Mouse (Mus musculus) limb, embryonic 10.5 days (tissue): ENCODE results near the gene Psg18. TPM values are rescaled to one million over a fixed set of nuclear protein-coding genes. Genes with fewer than 3 reads are reported as not detected.
"Not testable (repeated sequence)": the region's sequence is repeated elsewhere in the genome, so short reads cannot be mapped to it uniquely, and the experiment has no call there.

ENCODE experiments used
- DNase-seq: peaks from one replicate; pipeline ENCODE4 v3.0.0-alpha.2; 2017; ENCODE audit warnings: low spot score
- H3K27ac ChIP-seq: fragments of 300-500 bp; sonication (generic); 2 replicates; pipeline ENCODE4 v1.5.1; 2016; ENCODE audit warnings: mild to moderate bottlenecking
- H3K27me3 ChIP-seq: fragments of 300-500 bp; sonication (generic); 2 replicates; pipeline ENCODE4 v1.6.1; 2016; ENCODE audit warnings: low read depth, mild to moderate bottlenecking; ENCODE audit not compliant: poor library complexity, severe bottlenecking
- H3K36me3 ChIP-seq: fragments of 300-500 bp; sonication (generic); 2 replicates; pipeline ENCODE4 v1.6.1; 2016; ENCODE audit warnings: mild to moderate bottlenecking, moderate library complexity
- H3K4me1 ChIP-seq: fragments of 300-500 bp; sonication (generic); 2 replicates; pipeline ENCODE4 v1.6.1; 2016
- H3K4me3 ChIP-seq: fragments of 300-500 bp; sonication (generic); 2 replicates; pipeline ENCODE4 v1.5.1; 2016; ENCODE audit warnings: mild to moderate bottlenecking, moderate library complexity
- H3K9me3 ChIP-seq: fragments of 300-500 bp; sonication (generic); replicated peaks from 2 replicates; pipeline ENCODE4 v1.6.1; 2016; ENCODE audit warnings: mild to moderate bottlenecking
- WGBS: fragments of 180-500 bp; shearing (Covaris S2); methylation state at CpG from one replicate; pipeline ENCODE4 v1.1.7; 2016; 5-methylcytosine and 5-hydroxymethylcytosine counted together
- polyA plus RNA-seq: library from polyadenylated mRNA; unstranded; fragments of >200 nt; fragmentation: Nextera tagmentation; extraction: Ambion mirVana; gene quantifications from 2 replicates; pipeline ENCODE4 v1.2.1, GENCODE M21; 2016

The Psg18 gene
- not detected in 2 replicates for polyA plus RNA-seq

DNA sequence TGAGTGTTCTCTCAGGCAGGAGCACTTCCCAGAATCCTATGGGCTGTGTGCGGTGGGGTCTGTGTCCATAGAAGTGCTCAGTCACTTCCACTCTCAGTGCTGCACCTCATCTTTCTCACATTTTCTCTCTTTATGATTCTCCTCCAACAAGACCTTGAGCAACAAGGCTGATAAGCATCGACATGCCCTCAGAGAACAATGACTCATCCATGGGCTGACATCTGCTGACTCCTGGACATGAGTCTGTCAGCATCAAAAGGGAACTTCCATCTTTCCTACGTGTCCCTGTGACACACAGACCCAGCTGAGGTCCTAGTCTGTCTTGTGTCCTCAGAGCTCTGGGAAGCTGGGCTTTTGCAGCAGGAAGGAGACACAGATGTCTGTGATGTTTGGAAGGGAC lies at the start of gene Psg18:
Psg18 (minus strand) TSS at position 101 of the 400 bp plus-strand sequence.
- 75% methylated on average over 3 of the region's 3 CpGs for WGBS
- not testable (repeated sequence) for H3K27me3 ChIP-seq, H3K4me1 ChIP-seq, H3K27ac ChIP-seq, H3K9me3 ChIP-seq, DNase-seq, H3K36me3 ChIP-seq, H3K4me3 ChIP-seq

DNA sequence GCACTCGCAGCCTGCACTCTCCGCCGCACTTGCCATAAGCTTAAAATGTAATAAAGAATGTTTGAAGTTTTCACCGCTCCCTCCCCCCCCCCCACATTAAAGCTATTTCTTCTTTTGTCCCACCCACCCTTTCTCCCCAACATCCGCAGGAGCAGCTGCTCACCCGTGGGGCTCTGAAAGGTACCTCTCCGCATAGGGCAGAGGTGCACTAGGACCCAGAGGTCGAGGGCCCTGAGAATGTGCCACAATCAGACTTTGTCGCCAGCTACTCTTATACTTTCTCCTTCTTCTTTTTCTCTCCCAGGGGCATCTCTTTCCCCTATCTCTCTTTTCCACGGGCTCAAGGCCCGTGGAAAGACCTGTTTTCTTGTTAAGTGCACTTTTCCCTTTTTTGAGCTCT lies 48.6 kb upstream of the Psg18 start:
- Histone ChIP-seq H3K27me3 (no peaks in the 10 kb centered on the region), H3K27ac (no peak overlapping the region), H3K4me3 (no peak overlapping the region), H3K4me1 (no peaks in the 10 kb centered on the region), H3K9me3 (peaks cover 10% of the 10 kb centered on the region), H3K36me3 (no peaks in the 10 kb centered on the region)
- DNase-seq = no peak
- WGBS = 35% methylated on average over 11 of the region's 11 CpGs

GRCm38 (mm10) chr7:18402527-18403237 lies 47.9 kb upstream of the Psg18 start:
- no peaks in the 10 kb centered on the region for H3K4me1 ChIP-seq
- peak overlapping the region; percentile 22 for H3K4me3 ChIP-seq
- 36% methylated on average over 35 of the region's 35 CpGs for WGBS
- DNase-seq = no peak
- no peaks in the 10 kb centered on the region for H3K36me3 ChIP-seq
- no peak overlapping the region for H3K27ac ChIP-seq
- no peaks in the 10 kb centered on the region for H3K27me3 ChIP-seq
- peaks cover 10% of the 10 kb centered on the region for H3K9me3 ChIP-seq

DNA sequence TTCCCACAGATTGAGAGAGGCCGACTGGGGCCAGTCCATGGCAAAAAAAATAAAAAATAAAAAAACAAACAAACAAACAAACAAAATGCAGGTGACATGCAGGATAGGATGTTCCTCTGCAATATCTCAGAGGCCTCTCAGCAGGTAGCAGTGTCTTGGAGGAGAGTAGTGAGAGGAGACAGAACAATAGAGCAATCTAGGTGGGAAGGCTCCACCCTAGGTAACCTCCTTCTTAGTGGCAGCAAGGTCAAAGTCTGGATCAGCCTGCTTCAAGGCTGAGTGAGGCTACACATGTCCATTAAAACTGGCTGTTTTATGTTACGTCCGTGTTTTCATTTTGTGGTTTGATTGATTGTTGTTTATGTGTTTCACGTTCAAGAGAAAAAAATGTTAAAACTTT lies 36.7 kb upstream of the Psg18 start:
- H3K27ac ChIP-seq, H3K9me3 ChIP-seq, H3K4me1 ChIP-seq, H3K4me3 ChIP-seq, H3K36me3 ChIP-seq, H3K27me3 ChIP-seq, DNase-seq: not testable (repeated sequence)
- WGBS = 89% methylated on average over 4 of the region's 4 CpGs

GRCm38 (mm10) chr7:18378295-18378694 lies 23.5 kb upstream of the Psg18 start:
- Histone ChIP-seq H3K4me3 (no peak overlapping the region), H3K36me3 (no peaks in the 10 kb centered on the region), H3K9me3 (peaks cover 21% of the 10 kb centered on the region), H3K27me3 (no peaks in the 10 kb centered on the region), H3K27ac (no peak overlapping the region), H3K4me1 (no peaks in the 10 kb centered on the region)
- WGBS = 51% methylated on average over 2 of the region's 2 CpGs
- no peak for DNase-seq

GRCm38 (mm10) chr7:18335411-18335810 lies 19.4 kb downstream of the Psg18 start:
- H3K27me3 ChIP-seq, H3K9me3 ChIP-seq, H3K4me1 ChIP-seq, H3K36me3 ChIP-seq, H3K4me3 ChIP-seq, H3K27ac ChIP-seq, DNase-seq: not testable (repeated sequence)
- 76% methylated on average over 6 of the region's 6 CpGs for WGBS

Other genes with a start within 250 kb of the Psg18 start
- gene Igfl3, start 178.5 kb downstream of the Psg18 start, polyA plus RNA-seq = not detected in 2 replicates
- not detected in 2 replicates for gene Mill1, start 109.7 kb downstream of the Psg18 start, polyA plus RNA-seq
- gene Psg28, start 77.0 kb upstream of the Psg18 start, polyA plus RNA-seq = not detected in 2 replicates
- not detected in 2 replicates for gene Psg26, start 129.2 kb upstream of the Psg18 start, polyA plus RNA-seq
- gene Psg25, start 177.3 kb upstream of the Psg18 start, polyA plus RNA-seq = not detected in 2 replicates
- not detected in 2 replicates for gene Psg27, start 212.3 kb upstream of the Psg18 start, polyA plus RNA-seq